Mouse (Mus musculus) CD4-positive, CD25-positive, alpha-beta regulatory T cell, adult 4 months (primary cell): ENCODE measurements around the gene Erc2. TPM values are rescaled to one million over a fixed set of nuclear protein-coding genes. Genes with fewer than 3 reads are reported as not detected.

Experiments used
- ATAC-seq: one replicate; pipeline ENCODE4 v1.8.0; 2017
- polyA plus RNA-seq, 2 experiments: library from polyadenylated mRNA; unstranded; fragments of 100-300 nt; shearing (Covaris generic); gene quantifications; one replicate each; pipeline ENCODE4 v1.2.1; 2017

Gene Erc2
- polyA plus RNA-seq, 2 experiments from 2014 or later, result 0.38 TPM; not detected in 1

GRCm38 (mm10) chr14:28511029-28511651, 888.9 kb downstream of the Erc2 start:
- no peak for ATAC-seq

- ATAC-seq, result no peak
Observed at GRCm38 (mm10) chr14:28512805-28513590, 890.8 kb downstream of the Erc2 start.

GRCm38 (mm10) chr14:28514171-28514570, 891.9 kb downstream of the Erc2 start:
- no peak for ATAC-seq

- ATAC-seq, result no peak
Observed at GRCm38 (mm10) chr14:28515331-28515730, 893.1 kb downstream of the Erc2 start.

GRCm38 (mm10) chr14:28517631-28518560, 895.7 kb downstream of the Erc2 start:
- no peak for ATAC-seq

GRCm38 (mm10) chr14:28521106-28521505, 898.9 kb downstream of the Erc2 start:
- ATAC-seq, result no peak

GRCm38 (mm10) chr14:28522611-28523010, 900.4 kb downstream of the Erc2 start:
- ATAC-seq, result no peak

GRCm38 (mm10) chr14:28525566-28525965, 903.3 kb downstream of the Erc2 start:
- ATAC-seq, result no peak

Other genes with a start within 250 kb of the Erc2 start
- gene Fam208a, start 193.6 kb upstream of the Erc2 start, polyA plus RNA-seq, result 10 to 100 TPM; 37.8 to 48.1 TPM
- 10 to 100 TPM; 13.5 to 23.3 TPM for gene Ccdc66, start 114.0 kb upstream of the Erc2 start, polyA plus RNA-seq